Mouse (Mus musculus): ENCODE data around the gene Bcl2l2. TPM values are rescaled to one million over a fixed set of nuclear protein-coding genes. Genes with fewer than 3 reads are reported as not detected.

The Bcl2l2 gene
- polyA plus RNA-seq, 1 experiment from 2014 or later = 5.9 TPM

DNA sequence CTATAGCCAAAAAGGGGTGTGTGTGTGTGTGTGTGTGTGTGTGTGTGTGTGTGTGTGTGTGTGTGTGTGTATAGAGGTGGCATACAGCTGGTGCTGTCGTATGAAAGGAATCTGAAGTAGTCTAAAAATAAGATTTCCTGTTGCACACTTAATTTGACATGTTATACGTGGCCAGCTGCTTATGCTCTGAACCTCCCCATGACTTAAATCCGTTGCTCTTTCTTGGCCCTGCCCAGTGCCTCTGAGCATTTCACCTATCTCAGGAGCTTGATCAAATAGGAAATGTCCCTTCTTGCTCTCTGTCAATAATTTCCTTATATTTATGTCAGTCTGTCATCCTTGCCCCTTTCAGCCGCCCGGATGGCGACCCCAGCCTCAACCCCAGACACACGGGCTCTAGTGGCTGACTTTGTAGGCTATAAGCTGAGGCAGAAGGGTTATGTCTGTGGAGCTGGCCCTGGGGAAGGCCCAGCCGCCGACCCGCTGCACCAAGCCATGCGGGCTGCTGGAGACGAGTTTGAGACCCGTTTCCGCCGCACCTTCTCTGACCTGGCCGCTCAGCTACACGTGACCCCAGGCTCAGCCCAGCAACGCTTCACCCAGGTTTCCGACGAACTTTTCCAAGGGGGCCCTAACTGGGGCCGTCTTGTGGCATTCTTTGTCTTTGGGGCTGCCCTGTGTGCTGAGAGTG, 990 bp downstream of the Bcl2l2 start:
- peak overlapping the region; percentile 77 for H3K4me2 ChIP-seq (ENCODE audit: low read length)
- peaks cover 21% of the 10 kb centered on the region for H3K4me1 ChIP-seq (ENCODE audit: control insufficient read depth, insufficient read depth, low read depth, low read length)
- no peaks in the 10 kb centered on the region for H3K36me3 ChIP-seq (ENCODE audit: control insufficient read depth, insufficient read depth, low read length)
- 33% methylated on average over 20 of the region's 21 CpGs for WGBS
- no peak for ATAC-seq
- H3K27ac ChIP-seq (ENCODE audit: low read depth, low read length) = peak overlapping the region; percentile 91
- H3K4me3 ChIP-seq (ENCODE audit: low read length) = peak overlapping the region; percentile 61
- H3K9ac ChIP-seq (ENCODE audit: low read depth, low read length) = peak overlapping the region; percentile 77
- H3K27me3 ChIP-seq (replicated peaks; ENCODE audit: control insufficient read depth, insufficient read depth, low read length) = no peaks in the 10 kb centered on the region
- H3K9me3 ChIP-seq (ENCODE audit: control insufficient read depth, low read length) = no peaks in the 10 kb centered on the region

DNA sequence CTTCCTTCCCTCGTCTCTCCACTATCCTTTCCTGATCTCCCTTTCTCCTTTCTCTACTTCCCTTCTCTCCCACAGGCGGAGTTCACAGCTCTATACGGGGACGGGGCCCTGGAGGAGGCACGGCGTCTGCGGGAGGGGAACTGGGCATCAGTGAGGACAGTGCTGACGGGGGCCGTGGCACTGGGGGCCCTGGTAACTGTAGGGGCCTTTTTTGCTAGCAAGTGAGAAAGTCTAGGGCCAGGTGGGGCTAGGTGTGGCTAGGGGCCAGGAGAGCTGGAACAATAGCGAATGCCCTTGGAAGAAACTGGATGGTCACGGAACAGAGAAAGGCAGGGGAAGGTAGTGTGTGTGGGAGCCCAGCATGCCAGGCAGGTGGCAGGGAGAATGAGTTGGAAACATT, 2.1 kb downstream of the Bcl2l2 start:
- no peak overlapping the region for H3K4me3 ChIP-seq (ENCODE audit: low read length)
- ATAC-seq = no peak

GRCm38 (mm10) chr14:54892200-54892599, 9.0 kb downstream of the Bcl2l2 start, which contains the start of gene Pabpn1:
TSS of gene Pabpn1 (plus strand) at chr14:54892500.
- H3K27me3 ChIP-seq (replicated peaks; ENCODE audit: control insufficient read depth, insufficient read depth, low read length) = no peaks in the 10 kb centered on the region
- H3K36me3 ChIP-seq (ENCODE audit: control insufficient read depth, insufficient read depth, low read length) = peaks cover 10% of the 10 kb centered on the region
- peak within 1 kb of the TSS; percentile 59; the same call in 1 of the 2 replicates for H3K9ac ChIP-seq (ENCODE audit: low read depth, low read length)
- ATAC-seq = no peak
- peak within 1 kb of the TSS; percentile 59 for H3K4me2 ChIP-seq (ENCODE audit: low read length)
- peak within 1 kb of the TSS; percentile 51 for H3K4me3 ChIP-seq (ENCODE audit: low read length)
- H3K9me3 ChIP-seq (ENCODE audit: control insufficient read depth, low read length) = no peaks in the 10 kb centered on the region
- WGBS = 97% methylated on average over 3 of the region's 3 CpGs
- peaks cover 11% of the 10 kb centered on the region for H3K4me1 ChIP-seq (ENCODE audit: control insufficient read depth, insufficient read depth, low read depth, low read length)
- H3K27ac ChIP-seq (ENCODE audit: low read depth, low read length) = peak within 1 kb of the TSS; percentile 90

More for the DNA sequence above, 2.1 kb downstream of the Bcl2l2 start:
- Histone ChIP-seq H3K4me1 (ENCODE audit: control insufficient read depth, insufficient read depth, low read depth, low read length) (peaks cover 21% of the 10 kb centered on the region), H3K36me3 (ENCODE audit: control insufficient read depth, insufficient read depth, low read length) (no peaks in the 10 kb centered on the region), H3K4me2 (ENCODE audit: low read length) (no peak overlapping the region), H3K27ac (ENCODE audit: low read depth, low read length) (no peak overlapping the region), H3K9ac (ENCODE audit: low read depth, low read length) (no peak overlapping the region), H3K9me3 (ENCODE audit: control insufficient read depth, low read length) (no peaks in the 10 kb centered on the region), H3K27me3 (replicated peaks; ENCODE audit: control insufficient read depth, insufficient read depth, low read length) (no peaks in the 10 kb centered on the region)
- 88% methylated on average over 11 of the region's 11 CpGs for WGBS

DNA sequence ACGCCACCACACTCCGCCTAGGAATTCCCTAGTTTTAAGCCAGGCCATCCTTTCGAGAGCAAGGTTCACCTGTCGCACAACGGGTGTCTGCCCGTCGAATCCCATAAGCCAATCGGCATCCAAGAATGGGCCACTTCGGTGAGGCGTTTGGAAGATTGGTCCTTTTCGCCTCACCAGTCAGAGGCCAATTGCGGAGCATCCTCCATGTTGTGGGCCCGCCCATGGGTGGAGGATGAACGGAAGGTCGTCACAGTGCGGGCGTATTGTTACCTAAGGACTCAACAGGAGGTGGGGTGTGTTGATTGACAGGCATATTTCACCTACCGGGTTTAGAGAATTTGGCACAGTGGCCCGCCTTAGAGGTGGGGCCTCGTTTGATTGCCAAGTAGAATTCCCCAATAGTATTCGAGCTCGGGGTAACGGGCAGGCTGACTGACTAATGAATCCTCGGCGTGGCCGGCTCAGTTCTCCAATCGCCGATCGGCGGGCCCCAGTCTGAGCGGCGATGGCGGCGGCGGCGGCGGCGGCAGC, 10.5 kb downstream of the Bcl2l2 start:
- Histone ChIP-seq H3K4me1 (ENCODE audit: control insufficient read depth, insufficient read depth, low read depth, low read length) (peaks cover 11% of the 10 kb centered on the region), H3K36me3 (ENCODE audit: control insufficient read depth, insufficient read depth, low read length) (peaks cover 15% of the 10 kb centered on the region), H3K4me3 (ENCODE audit: low read length) (peak overlapping the region; percentile 93), H3K27me3 (replicated peaks; ENCODE audit: control insufficient read depth, insufficient read depth, low read length) (no peaks in the 10 kb centered on the region), H3K9me3 (ENCODE audit: control insufficient read depth, low read length) (no peaks in the 10 kb centered on the region), H3K4me2 (ENCODE audit: low read length) (peak overlapping the region; percentile 59), H3K27ac (ENCODE audit: low read depth, low read length) (peak overlapping the region; percentile 99), H3K9ac (ENCODE audit: low read depth, low read length) (peak overlapping the region; percentile 100)
- ATAC-seq = peak; percentile 99
- WGBS = 1% methylated on average over 38 of the region's 38 CpGs

- peaks cover 19% of the 10 kb centered on the region for H3K36me3 ChIP-seq (ENCODE audit: control insufficient read depth, insufficient read depth, low read length)
- no peaks in the 10 kb centered on the region for H3K27me3 ChIP-seq (replicated peaks; ENCODE audit: control insufficient read depth, insufficient read depth, low read length)
- ATAC-seq = peak; percentile 26
- H3K4me3 ChIP-seq (ENCODE audit: low read length) = peak overlapping the region; percentile 93
- peak overlapping the region; percentile 100 for H3K9ac ChIP-seq (ENCODE audit: low read depth, low read length)
- H3K9me3 ChIP-seq (ENCODE audit: control insufficient read depth, low read length) = no peaks in the 10 kb centered on the region
- peak overlapping the region; percentile 79 for H3K4me2 ChIP-seq (ENCODE audit: low read length)
- H3K27ac ChIP-seq (ENCODE audit: low read depth, low read length) = peak overlapping the region; percentile 99
- peaks cover 11% of the 10 kb centered on the region for H3K4me1 ChIP-seq (ENCODE audit: control insufficient read depth, insufficient read depth, low read depth, low read length)
- WGBS = under 1% methylated on average over 40 of the region's 54 CpGs
These were observed 11.3 kb downstream of the Bcl2l2 start for GRCm38 (mm10) chr14:54894296-54895151.

- Histone ChIP-seq H3K4me2 (ENCODE audit: low read length) (no peak overlapping the region), H3K27ac (ENCODE audit: low read depth, low read length) (no peak overlapping the region), H3K4me1 (ENCODE audit: control insufficient read depth, insufficient read depth, low read depth, low read length) (peaks cover 11% of the 10 kb centered on the region), H3K9me3 (ENCODE audit: control insufficient read depth, low read length) (no peaks in the 10 kb centered on the region), H3K36me3 (ENCODE audit: control insufficient read depth, insufficient read depth, low read length) (peaks cover 19% of the 10 kb centered on the region), H3K9ac (ENCODE audit: low read depth, low read length) (no peak overlapping the region), H3K4me3 (ENCODE audit: low read length) (no peak overlapping the region), H3K27me3 (replicated peaks; ENCODE audit: control insufficient read depth, insufficient read depth, low read length) (no peaks in the 10 kb centered on the region)
- 72% methylated on average over 2 of the region's 2 CpGs for WGBS
- no peak for ATAC-seq
These were observed 14.3 kb downstream of the Bcl2l2 start for GRCm38 (mm10) chr14:54897445-54897844.

DNA sequence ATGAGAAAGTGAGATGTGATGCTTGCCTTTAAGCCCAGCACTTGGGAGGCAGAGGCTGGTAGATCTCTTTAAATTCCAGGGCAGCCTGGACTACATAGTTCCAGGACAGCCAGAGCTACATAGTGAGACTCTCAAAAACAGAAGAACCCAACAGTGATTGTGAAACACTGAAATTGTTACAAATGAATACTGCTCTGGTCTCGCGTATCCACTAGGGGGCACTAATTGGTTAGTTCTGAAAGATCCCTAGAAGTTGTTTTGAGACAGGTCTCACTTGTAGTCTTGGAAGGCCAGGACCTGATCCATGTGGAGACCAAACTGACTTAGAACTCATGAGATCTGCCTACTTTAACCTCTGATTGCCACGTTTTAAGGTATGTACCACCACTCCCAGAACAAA, 17.2 kb downstream of the Bcl2l2 start:
- Histone ChIP-seq H3K4me2 (ENCODE audit: low read length) (no peak overlapping the region), H3K4me1 (ENCODE audit: control insufficient read depth, insufficient read depth, low read depth, low read length) (peaks cover 8% of the 10 kb centered on the region), H3K27ac (ENCODE audit: low read depth, low read length) (no peak overlapping the region), H3K27me3 (replicated peaks; ENCODE audit: control insufficient read depth, insufficient read depth, low read length) (no peaks in the 10 kb centered on the region), H3K36me3 (ENCODE audit: control insufficient read depth, insufficient read depth, low read length) (peaks cover 22% of the 10 kb centered on the region), H3K9ac (ENCODE audit: low read depth, low read length) (no peak overlapping the region), H3K4me3 (ENCODE audit: low read length) (no peak overlapping the region), H3K9me3 (ENCODE audit: control insufficient read depth, low read length) (no peaks in the 10 kb centered on the region)
- 0% methylated on average over 3 of the region's 3 CpGs for WGBS
- ATAC-seq = peak; percentile 67

- Histone ChIP-seq H3K4me1 (ENCODE audit: control insufficient read depth, insufficient read depth, low read depth, low read length) (no peaks in the 10 kb centered on the region; the same call in 1 of the 2 replicates), H3K36me3 (ENCODE audit: control insufficient read depth, insufficient read depth, low read length) (peaks cover 31% of the 10 kb centered on the region), H3K27ac (ENCODE audit: low read depth, low read length) (no peak overlapping the region), H3K9ac (ENCODE audit: low read depth, low read length) (no peak overlapping the region), H3K9me3 (ENCODE audit: control insufficient read depth, low read length) (no peaks in the 10 kb centered on the region), H3K4me3 (ENCODE audit: low read length) (no peak overlapping the region), H3K4me2 (ENCODE audit: low read length) (no peak overlapping the region), H3K27me3 (replicated peaks; ENCODE audit: control insufficient read depth, insufficient read depth, low read length) (no peaks in the 10 kb centered on the region)
- ATAC-seq = no peak
- 93% methylated on average over 4 of the region's 4 CpGs for WGBS
These were observed 20.5 kb downstream of the Bcl2l2 start for GRCm38 (mm10) chr14:54903641-54904040.

GRCm38 (mm10) chr14:54908682-54909081, 25.5 kb downstream of the Bcl2l2 start:
- ATAC-seq = no peak
- H3K27me3 ChIP-seq (replicated peaks; ENCODE audit: control insufficient read depth, insufficient read depth, low read length) = no peaks in the 10 kb centered on the region
- H3K9me3 ChIP-seq (ENCODE audit: control insufficient read depth, low read length) = no peaks in the 10 kb centered on the region
- H3K4me1 ChIP-seq (ENCODE audit: control insufficient read depth, insufficient read depth, low read depth, low read length) = peaks cover 25% of the 10 kb centered on the region
- no peak overlapping the region for H3K9ac ChIP-seq (ENCODE audit: low read depth, low read length)
- H3K4me2 ChIP-seq (ENCODE audit: low read length) = no peak overlapping the region
- H3K4me3 ChIP-seq (ENCODE audit: low read length) = no peak overlapping the region
- no peak overlapping the region for H3K27ac ChIP-seq (ENCODE audit: low read depth, low read length)
- WGBS = 92% methylated on average over 7 of the region's 7 CpGs
- H3K36me3 ChIP-seq (ENCODE audit: control insufficient read depth, insufficient read depth, low read length) = peaks cover 41% of the 10 kb centered on the region

All from hindbrain, embryonic 16.5 days (tissue).